Mouse (Mus musculus) liver, postnatal 0 days (tissue): ENCODE measurements around the gene Prpf3.

Experiments used
- CTCF ChIP-seq: sonication (generic); IDR thresholded peaks from 2 replicates; pipeline ENCODE4 v1.5.1; 2016; ENCODE audit warnings: antibody characterized with exemption, low read depth
- EP300 ChIP-seq: IDR thresholded peaks from 2 replicates; pipeline ENCODE4 v1.6.1; 2016; ENCODE audit warnings: antibody characterized with exemption, low read depth, mild to moderate bottlenecking

DNA sequence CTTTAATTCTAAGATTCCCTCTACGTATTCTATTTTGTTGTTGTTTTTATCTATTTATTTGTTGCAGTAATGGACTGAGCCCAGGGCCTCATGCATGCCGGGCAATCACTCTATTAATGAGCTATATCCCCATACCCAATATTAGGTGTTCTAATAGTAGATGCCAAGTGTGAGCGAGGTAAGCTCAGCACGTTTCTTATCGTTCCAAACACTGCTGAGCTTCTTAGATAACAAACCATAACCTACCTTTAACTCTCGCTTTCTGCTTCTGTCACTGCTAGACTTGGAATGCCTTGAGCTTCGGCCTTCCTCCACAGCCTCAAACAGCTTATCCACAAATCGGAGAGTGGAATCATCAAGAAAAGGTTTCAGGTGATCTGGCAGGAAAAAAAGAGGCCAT lies 4.4 kb downstream of the Prpf3 start:
- TF ChIP-seq CTCF (no peak), EP300 (no peak)
